Mouse (Mus musculus) forebrain, postnatal 0 days (tissue): ENCODE measurements at regions not wholly inside any gene's neighbourhood (a gene's known extent, or its start where the extent isn't known, plus 50 kb on each side); places are given as distances from the start of the nearest gene placed in this dataset.

Experiments
- ATAC-seq: fragments of 200-750 bp; cut with Nextera tagmentation; 2 replicates; pipeline ENCODE4 v1.8.0; 2017; ENCODE audit warnings: mild to moderate bottlenecking, moderate library complexity
- DNase-seq: peaks from one replicate; pipeline ENCODE4 v3.0.0-alpha.2; 2015
- H3K27ac ChIP-seq: fragments of 300-500 bp; sonication (generic); 2 replicates; pipeline ENCODE4 v1.5.1; 2014; ENCODE audit warnings: low read depth, mild to moderate bottlenecking, antibody characterized with exemption, low read length, moderate library complexity, mixed read lengths
- H3K27me3 ChIP-seq: fragments of 300-500 bp; sonication (generic); 2 replicates; pipeline ENCODE4 v1.6.1; 2014; ENCODE audit warnings: mild to moderate bottlenecking, low read length, mixed read lengths; ENCODE audit not compliant: insufficient read depth
- H3K36me3 ChIP-seq: fragments of 300-500 bp; sonication (generic); 2 replicates; pipeline ENCODE4 v1.6.1; 2014; ENCODE audit warnings: mild to moderate bottlenecking, moderate library complexity; ENCODE audit not compliant: insufficient read depth
- H3K4me1 ChIP-seq: fragments of 300-500 bp; sonication (generic); 2 replicates; pipeline ENCODE4 v1.6.1; 2014; ENCODE audit warnings: antibody characterized with exemption; ENCODE audit not compliant: insufficient read depth
- H3K4me2 ChIP-seq: fragments of 300-500 bp; sonication (generic); 2 replicates; pipeline ENCODE4 v1.6.1; 2014; ENCODE audit warnings: low read depth, mild to moderate bottlenecking, moderate library complexity
- H3K4me3 ChIP-seq: fragments of 300-500 bp; sonication (generic); 2 replicates; pipeline ENCODE4 v1.5.1; 2014; ENCODE audit warnings: low read depth, low read length, mixed read lengths
- H3K9ac ChIP-seq: fragments of 300-500 bp; sonication (generic); 2 replicates; pipeline ENCODE4 v1.6.1; 2014; ENCODE audit warnings: mild to moderate bottlenecking
- H3K9me3 ChIP-seq: fragments of 300-500 bp; sonication (generic); 2 replicates; pipeline ENCODE4 v1.6.1; 2016; ENCODE audit warnings: low read length
- CTCF ChIP-seq: sonication (generic); IDR thresholded peaks from 2 replicates; pipeline ENCODE4 v1.5.1; 2016; ENCODE audit warnings: antibody characterized with exemption, control low read depth, low read depth
- WGBS: fragments of 180-500 bp; shearing (Covaris S2); extraction: QIAGEN DNeasy Blood & Tissue Kit; methylation state at CpG from one replicate; pipeline ENCODE4 v1.1.7; 2014; 5-methylcytosine and 5-hydroxymethylcytosine counted together

DNA sequence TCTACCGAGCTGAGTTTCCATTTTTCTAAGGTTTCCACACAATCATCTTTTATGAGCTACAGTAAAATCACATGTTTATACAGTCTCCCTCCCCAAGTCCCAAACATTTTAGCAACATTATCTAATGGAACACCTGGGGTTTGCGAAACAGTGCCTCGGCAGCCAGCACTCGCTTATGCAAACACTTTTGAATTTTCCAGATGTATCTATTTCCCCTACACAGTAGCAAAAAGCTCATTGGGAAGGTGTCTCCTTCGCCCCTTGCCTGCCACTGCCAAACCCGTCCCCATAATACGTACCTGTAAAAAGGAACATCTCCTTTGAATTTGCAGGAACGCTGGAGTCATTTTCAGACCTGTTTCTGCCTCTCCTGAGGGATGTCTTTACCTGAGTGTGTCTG is 149.6 kb upstream of the Mocs1 start:
- H3K4me3 ChIP-seq = no peak overlapping the region
- H3K9ac ChIP-seq = no peak overlapping the region
- H3K27ac ChIP-seq = peak overlapping the region; percentile 22; the same call in 1 of the 2 replicates
- WGBS = 78% methylated on average over 8 of the region's 8 CpGs
- no peak for DNase-seq
- no peak for ATAC-seq
- H3K4me2 ChIP-seq = no peak overlapping the region
- H3K4me1 ChIP-seq = 0 out of 2 replicates have a peak, but pooled peaks cover 3% of the 10 kb centered on the region
- no peaks in the 10 kb centered on the region for H3K27me3 ChIP-seq
- no peaks in the 10 kb centered on the region for H3K36me3 ChIP-seq
- no peaks in the 10 kb centered on the region for H3K9me3 ChIP-seq
- TF ChIP-seq CTCF = no peak

DNA sequence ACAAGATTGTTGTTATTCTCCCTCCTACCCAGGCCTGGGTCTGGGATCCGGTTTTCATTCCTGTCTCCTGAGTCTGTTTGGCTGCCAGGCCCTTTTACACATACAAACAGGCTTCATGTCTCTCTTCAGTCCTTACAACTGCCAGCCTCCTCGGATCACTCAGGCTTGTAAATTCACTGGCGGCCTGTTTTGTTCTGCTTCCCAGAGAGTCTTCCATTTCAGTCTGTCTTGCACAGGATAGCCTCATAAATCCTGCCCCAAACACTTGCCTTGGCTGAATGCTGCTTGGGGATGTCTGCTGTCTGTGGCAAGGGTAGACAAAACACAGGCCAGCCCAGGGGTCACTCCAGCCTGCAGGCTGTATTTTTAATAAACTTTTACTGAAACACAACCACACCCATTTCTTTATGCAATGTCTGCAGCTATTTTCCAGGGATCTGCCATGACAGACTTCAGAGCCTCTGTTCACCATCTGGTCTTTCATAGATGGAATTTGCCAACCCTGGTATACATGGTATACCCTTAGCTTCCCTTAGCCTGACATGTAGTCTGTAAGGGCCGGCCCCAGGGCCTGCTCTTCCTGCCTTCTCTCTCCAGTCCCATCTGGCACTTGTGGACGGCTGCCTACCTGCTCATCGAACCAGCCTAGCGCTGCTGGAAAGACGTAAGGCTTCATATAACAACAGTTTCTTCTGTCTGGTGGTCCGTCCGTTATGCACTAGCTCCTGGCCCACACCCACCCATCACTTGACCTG is 149.0 kb upstream of the Mocs1 start:
- ATAC-seq (peak; percentile 82), DNase-seq (peak; percentile 65)
- no peaks in the 10 kb centered on the region for H3K9me3 ChIP-seq
- no peak overlapping the region for H3K9ac ChIP-seq
- no peak overlapping the region for H3K4me2 ChIP-seq
- no peak for TF ChIP-seq CTCF
- H3K27me3 ChIP-seq = no peaks in the 10 kb centered on the region
- H3K27ac ChIP-seq = peak overlapping the region; percentile 22
- no peaks in the 10 kb centered on the region for H3K36me3 ChIP-seq
- H3K4me3 ChIP-seq = no peak overlapping the region
- 61% methylated on average over 10 of the region's 10 CpGs for WGBS
- H3K4me1 ChIP-seq = 0 out of 2 replicates have a peak, but pooled peaks cover 3% of the 10 kb centered on the region

DNA sequence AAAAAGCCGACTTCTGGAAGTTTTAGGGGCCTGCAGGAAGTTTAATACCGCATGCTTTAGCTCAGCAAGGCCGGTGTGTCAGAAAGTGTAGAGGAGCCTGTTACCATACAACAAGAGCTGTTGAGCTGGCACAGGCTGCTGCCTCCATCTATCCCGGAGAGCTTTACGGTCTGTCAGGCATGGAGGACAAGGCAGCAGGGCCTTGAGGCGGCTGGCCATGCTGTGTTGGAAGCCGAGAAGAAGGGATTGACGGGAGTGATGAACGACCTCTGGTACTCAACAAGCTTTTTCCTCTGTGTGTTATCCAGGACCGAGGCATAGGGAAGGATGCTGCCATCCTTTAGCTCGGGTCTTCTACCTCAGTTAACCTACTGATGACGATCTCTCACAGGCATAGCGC is 146.8 kb upstream of the Mocs1 start:
- no peaks in the 10 kb centered on the region for H3K36me3 ChIP-seq
- no peak for DNase-seq
- 90% methylated on average over 13 of the region's 13 CpGs for WGBS
- H3K9me3 ChIP-seq = no peaks in the 10 kb centered on the region
- no peak overlapping the region for H3K9ac ChIP-seq
- no peak overlapping the region for H3K4me2 ChIP-seq
- TF ChIP-seq CTCF = no peak
- no peaks in the 10 kb centered on the region for H3K27me3 ChIP-seq
- H3K4me3 ChIP-seq = no peak overlapping the region
- 0 out of 2 replicates have a peak, but pooled peaks cover 3% of the 10 kb centered on the region for H3K4me1 ChIP-seq
- no peak for ATAC-seq
- no peak overlapping the region for H3K27ac ChIP-seq

DNA sequence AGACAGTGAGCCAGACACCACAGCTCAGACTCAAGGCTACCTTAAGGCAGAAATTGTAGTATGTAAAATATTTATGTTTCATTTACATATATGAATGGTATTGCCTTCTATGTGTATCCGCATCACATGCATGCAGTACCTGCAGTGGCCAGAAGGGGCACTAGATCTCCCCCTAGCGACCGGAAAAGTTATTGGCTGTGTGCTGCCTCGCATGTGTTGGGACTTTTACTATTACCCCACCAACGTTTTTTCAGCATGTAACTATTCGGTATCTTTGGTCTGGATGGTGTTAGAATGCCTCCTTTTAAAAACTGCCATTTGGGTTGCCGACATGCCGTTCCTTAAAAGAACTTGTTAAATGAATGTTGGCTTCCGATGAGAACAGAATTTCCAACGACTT is 145.7 kb upstream of the Mocs1 start:
- ATAC-seq (peak; percentile 47), DNase-seq (peak; percentile 66)
- H3K4me1 ChIP-seq = 0 out of 2 replicates have a peak, but pooled peaks cover 3% of the 10 kb centered on the region
- 72% methylated on average over 10 of the region's 10 CpGs for WGBS
- no peak overlapping the region for H3K27ac ChIP-seq
- peak; percentile 82 for TF ChIP-seq CTCF
- no peak overlapping the region for H3K4me3 ChIP-seq
- no peaks in the 10 kb centered on the region for H3K36me3 ChIP-seq
- no peaks in the 10 kb centered on the region for H3K27me3 ChIP-seq
- H3K9me3 ChIP-seq = no peaks in the 10 kb centered on the region
- H3K9ac ChIP-seq = no peak overlapping the region
- no peak overlapping the region for H3K4me2 ChIP-seq

DNA sequence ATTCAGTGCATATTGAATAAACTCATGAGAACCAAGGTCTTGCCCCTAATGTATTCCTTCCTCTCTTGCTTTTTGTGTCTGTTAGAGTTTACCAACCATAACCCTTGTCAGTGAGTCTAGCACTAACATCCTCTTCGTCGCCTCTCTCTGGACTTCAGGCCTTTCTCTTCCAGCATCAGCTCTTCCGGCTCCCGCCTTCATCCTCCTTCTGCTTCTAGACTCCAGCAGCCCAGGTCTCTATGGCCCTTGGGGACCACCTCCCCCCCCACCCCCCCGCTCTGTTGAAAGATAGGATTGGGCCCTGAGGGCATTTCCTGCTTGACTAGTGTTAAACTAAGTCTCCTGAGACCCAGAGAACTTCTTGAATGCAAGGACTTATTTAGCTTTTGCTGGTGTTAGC is 144.7 kb upstream of the Mocs1 start:
- DNase-seq = no peak
- H3K4me1 ChIP-seq = 0 out of 2 replicates have a peak, but pooled peaks cover 3% of the 10 kb centered on the region
- no peak overlapping the region for H3K27ac ChIP-seq
- WGBS = 95% methylated on average over 5 of the region's 5 CpGs
- H3K4me3 ChIP-seq = no peak overlapping the region
- H3K9ac ChIP-seq = no peak overlapping the region
- TF ChIP-seq CTCF = no peak
- no peak overlapping the region for H3K4me2 ChIP-seq
- H3K27me3 ChIP-seq = no peaks in the 10 kb centered on the region
- H3K36me3 ChIP-seq = no peaks in the 10 kb centered on the region
- ATAC-seq = no peak
- H3K9me3 ChIP-seq = no peaks in the 10 kb centered on the region

DNA sequence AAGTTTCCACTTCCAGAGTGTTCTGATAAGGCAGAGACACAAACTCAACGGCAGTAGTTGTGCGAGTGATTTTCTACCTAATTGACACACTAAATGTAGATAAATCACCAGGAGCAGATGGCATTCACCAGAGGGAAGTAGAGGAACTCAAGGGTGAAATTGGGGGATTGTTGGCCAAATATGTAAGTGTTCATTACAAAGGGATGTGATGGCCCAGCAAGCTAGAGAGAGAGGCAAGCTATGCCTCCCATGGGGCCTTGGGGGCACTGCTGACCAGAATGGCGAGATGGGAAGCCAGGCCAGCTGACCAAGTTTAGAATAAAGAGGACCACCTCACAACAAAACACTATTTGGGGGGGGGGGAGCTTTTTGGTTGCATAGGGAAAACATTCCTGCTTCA is 136.5 kb upstream of the Mocs1 start:
- ATAC-seq (no peak), DNase-seq (no peak)
- 63% methylated on average over 3 of the region's 3 CpGs for WGBS
- Histone ChIP-seq H3K4me1 (no peaks in the 10 kb centered on the region), H3K4me3 (no peak overlapping the region), H3K36me3 (no peaks in the 10 kb centered on the region), H3K27me3 (no peaks in the 10 kb centered on the region), H3K9ac (no peak overlapping the region), H3K9me3 (no peaks in the 10 kb centered on the region), H3K27ac (no peak overlapping the region), H3K4me2 (no peak overlapping the region)
- no peak for TF ChIP-seq CTCF

DNA sequence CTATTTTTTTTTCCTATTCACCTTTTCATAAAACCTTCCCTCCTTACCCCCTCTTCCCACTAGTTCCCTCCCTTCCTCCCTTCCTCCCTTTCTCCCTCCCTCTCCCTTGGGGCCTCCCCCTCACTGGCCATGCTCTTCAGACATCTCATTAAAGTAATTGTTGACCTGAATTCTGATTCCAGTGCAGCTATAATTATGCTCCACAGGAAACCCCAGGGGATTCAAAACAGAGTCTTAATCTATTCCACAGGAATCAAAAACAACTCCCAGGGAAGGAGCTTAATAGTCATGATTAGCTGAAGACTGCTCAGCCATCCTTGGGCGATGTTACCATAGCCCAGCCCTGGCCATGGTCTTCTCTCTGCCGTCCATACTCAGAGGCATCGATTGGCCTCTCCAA is 123.7 kb upstream of the Mocs1 start:
- TF ChIP-seq CTCF = no peak
- WGBS = 32% methylated on average over 3 of the region's 3 CpGs

More for the DNA sequence above, 123.7 kb upstream of the Mocs1 start:
- H3K9ac ChIP-seq = no peak overlapping the region
- no peaks in the 10 kb centered on the region for H3K9me3 ChIP-seq
- H3K27me3 ChIP-seq = no peaks in the 10 kb centered on the region
- ATAC-seq = no peak
- no peak overlapping the region for H3K4me3 ChIP-seq
- no peak for DNase-seq
- H3K27ac ChIP-seq = no peak overlapping the region
- H3K4me2 ChIP-seq = no peak overlapping the region
- H3K36me3 ChIP-seq = no peaks in the 10 kb centered on the region
- H3K4me1 ChIP-seq = no peaks in the 10 kb centered on the region
